Mouse (Mus musculus) cerebellum, postnatal 25 days (tissue): Measurements from ENCODE around the gene Fmo2.

ENCODE experiments used
- DNase-seq, 2 experiments: peaks; one replicate each; pipeline ENCODE4 v3.0.0; 2021; ENCODE audit warnings: mixed read lengths in 2 of 2

The Fmo2 gene

DNA sequence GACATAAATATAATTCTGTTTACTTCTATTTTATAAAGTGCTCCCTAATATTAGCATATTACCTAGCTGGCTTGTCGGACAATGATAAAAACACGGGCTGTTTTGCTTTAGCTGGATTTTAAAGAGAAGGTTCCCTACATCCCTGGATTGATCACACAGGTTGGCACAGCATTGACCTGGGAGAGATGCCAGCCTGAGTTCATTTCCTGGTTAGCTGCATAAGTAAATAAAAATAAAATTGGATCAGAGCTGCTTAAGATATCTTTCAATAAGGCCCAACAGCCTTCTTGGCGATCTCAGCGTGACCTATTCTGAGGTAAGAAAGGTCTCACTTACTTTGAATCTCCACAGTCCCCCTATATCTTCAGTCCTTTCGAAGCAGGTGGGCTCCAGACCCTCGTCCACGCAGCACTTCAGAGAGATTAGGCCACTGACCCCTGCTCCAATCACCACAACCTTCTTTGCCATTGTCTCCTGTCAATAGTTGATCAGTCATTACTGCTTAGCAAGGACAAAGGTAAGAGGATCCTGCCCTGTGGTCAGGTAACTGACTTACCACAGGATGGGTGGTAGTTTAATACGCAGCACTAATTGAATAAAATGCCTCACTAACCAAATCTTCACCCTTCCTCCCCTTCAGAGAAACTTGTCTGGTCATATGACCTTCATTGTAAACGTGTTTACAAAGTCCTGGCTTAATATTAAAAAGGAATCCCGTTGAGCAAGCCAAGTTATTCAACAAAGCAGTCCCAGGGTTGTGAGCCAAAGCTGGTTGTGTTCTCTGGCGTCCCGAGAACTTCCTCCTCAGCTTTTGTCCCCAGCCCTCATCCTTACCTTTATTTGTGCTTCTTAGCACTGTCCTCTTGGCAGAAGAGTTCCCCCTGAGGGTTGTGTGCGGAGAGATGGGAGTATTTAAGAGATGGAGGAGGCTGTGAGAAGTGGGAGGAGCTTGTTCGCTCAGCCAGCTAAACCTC, at the start of gene Fmo2:
Gene Fmo2, minus strand, starts transcription at position 889 of the 974 bp plus-strand sequence.
- DNase-seq = no peak

DNA sequence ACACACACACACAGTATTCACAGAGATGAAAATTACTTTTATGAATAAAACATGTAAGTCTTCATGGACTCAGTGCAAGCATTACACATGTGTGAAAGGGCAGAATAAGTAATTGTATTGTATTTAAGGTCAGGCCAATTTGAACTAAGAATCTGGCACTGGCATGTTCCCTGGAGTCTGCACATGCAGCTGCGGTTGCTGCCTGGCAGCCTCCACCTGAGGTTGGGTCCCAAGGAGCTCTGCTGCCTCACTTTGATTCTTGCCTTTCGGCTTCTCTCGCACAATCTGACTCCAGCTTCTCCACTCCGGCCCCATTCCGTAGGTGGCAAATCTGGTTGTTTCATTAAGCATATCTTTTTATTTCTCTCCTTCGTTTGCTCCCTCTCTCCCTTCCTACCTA, 49.4 kb upstream of the Fmo2 start:
- no peak for DNase-seq

DNA sequence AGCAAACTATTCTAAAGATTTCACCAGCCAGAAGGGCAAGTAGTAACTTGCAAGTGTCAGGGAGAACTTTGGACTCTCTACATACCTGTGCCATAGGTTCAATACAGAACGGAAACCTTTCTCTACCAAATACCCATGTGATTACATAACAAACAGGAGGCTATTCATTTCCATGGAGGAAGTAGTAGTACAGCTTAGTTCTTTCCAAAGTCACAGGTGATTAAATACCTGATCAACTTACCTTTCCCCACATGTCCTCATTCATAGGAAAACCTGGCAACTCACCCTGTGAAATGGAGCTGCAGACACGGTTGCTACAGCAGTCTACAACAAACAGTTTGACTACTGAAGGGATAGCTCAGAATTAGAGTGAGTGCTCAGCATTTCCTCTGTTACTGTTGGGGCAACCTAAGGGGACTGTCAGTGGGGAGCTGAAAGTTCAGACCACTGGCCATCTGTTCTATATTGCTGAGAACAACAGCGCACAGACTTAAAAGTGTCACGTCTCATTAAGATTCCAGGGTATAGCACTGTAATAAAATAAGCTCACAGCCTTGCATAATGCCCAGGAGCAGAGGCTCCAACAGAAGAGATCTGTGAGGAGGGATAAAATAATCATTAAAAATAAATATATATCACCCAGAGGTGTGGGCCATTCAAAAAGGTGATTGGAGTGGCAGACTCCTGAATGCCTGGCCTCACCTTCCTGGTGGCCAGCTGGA, 48.5 kb upstream of the Fmo2 start:
- DNase-seq = no peak

DNA sequence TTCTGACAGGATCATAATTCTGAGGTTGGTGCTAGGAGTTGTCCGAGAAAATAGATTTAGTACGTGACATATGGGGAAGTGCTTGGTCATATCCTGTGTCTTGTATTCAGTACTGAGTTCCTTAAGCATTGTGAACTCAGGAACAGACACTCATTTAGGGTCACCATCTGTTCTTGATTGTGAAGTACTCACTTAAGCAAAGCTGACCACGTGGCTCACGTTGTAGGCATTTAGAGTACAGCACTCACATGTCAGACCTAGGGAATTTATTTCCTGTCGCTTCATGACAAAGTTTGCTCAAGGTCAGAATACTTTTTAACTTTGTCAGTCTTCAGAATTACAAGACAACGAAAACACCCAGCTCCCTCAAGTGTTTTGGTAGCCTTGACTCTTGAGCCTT, 45.2 kb upstream of the Fmo2 start:
- no peak for DNase-seq

DNA sequence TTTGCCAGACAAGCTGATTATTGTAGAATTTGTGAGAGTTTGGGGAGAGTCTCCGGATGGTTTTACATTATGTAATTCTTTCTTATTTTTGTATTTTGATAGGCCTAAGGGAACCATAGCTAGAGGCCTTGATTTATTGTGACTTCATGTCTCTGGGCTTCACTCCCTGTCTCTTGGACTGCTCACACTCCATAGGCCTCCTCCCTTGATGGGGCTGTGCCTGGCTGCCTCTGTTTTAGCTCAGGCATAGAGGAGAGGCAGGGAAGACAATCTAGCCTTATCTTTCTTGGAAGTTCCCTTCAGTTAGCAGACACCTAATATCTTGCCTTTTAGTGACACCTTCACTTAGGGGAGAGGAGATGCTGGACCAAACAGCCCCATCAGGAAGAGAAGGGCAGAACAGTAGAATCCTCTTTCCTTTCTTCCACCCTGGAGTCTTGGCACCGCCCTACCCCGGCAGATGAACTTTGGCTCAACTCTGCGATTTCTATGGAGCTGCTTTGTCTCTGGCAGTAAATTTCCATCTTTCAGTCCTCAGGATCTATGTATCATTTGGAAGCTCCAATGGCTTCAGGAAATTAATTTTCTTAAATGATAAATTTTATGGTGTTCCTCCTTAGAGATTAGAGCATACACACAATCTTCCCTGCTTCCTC, 40.3 kb upstream of the Fmo2 start:
- DNase-seq = no peak

DNA sequence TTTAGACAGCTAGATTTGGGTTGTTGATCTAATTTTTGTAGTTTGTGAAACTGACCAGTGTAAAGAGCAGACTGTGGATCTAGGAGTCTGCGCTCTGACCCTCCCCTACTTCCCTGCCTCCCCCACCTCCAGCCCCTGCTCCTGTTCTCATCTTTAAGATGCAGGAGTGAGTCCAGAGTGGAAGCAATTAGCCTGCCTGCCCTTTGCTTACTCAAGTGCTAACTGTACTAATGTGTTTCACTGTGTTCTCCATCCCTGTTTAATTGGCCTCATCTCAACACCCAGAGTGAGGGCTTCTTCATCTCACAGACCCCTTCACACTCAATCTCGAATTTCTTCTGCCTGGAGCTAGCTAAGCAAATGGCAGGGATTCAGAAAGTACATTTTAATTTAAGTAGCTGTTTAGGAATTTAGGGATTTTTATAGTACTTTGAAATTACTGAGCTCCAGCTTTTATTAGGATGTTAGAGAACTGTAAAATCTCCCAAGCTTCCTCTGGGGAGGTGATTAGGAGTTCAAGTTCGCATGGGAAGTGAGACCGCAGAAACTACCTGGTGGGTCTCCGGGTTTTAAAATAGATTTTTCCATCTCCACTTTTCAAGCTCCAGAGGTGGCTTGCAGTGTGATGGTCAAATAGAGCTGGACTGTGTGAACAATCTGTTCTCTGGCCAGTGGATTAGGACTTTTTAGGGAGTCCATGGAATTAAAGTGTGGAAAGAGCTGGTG, 39.6 kb upstream of the Fmo2 start:
- no peak for DNase-seq

DNA sequence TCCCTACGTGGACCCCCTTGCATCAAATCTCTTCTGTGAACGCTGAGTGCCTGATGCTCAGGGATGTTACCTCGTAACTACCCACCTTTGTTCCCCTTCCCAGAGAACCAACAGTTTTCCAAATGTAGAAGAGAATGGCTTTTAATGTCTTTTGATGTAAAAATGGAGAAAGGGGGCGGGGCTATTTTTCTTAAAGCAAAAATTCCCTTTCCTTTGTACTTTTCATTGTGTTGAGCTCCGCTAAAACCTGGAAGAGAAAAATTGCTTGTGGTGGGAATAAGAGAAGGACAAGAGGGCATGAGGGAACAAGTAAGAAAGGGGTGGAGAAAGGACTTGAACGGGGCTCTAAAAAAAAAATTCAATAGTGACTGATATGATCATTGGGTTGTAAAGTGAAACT, 38.9 kb upstream of the Fmo2 start, which contains the start of gene Fmo6:
Gene Fmo6, minus strand, starts transcription at position 101 of the 400 bp plus-strand sequence.
- no peak for DNase-seq

DNA sequence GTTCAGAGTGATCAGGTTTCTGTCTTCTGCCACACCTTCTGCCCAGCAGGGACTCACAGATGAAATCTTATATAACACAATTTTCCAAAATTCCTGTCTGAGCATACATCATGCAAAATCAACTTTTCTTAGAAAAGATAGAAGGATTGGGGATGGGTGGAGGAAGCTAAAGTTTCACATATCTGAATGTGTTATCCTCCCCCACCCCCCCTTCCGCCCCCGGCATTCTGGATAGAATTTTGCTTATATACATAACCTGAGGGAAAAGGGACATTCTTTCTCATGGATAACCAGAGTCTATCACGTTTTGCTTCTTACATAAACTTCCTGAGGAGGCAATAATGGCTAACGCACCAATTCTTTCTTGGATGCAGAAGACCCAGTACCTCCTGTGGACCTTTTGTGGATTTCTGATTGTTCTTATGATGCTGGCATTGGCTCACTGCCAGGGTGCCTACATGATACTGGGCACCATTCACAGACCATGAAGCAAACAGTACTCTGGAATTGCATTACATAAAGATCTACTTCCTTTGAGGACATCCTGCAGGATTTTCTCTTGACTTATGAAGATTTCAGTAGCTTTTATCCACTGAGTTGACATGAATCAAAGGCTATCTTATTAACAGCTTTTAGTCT, 36.0 kb upstream of the Fmo2 start:
- DNase-seq = no peak

DNA sequence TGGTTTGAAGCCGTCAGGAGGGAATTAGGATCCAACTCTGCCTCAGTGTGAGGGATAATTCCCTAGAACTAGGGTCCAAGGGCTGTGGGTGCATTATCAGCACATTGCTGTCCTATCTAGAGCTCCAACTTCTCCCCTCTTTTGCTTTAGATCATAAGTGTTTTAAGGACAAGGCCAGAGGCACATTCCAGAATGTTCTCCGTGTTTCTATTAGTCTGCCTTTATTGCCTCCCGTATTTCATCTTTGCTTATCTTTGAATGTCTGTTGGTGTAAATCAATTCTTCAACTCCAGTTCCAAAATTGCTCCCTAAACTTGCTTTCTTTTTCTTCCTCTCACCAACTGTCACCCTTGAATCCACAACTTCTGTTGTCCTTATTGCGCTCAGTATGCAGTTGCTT, 33.9 kb upstream of the Fmo2 start:
- DNase-seq = no peak

DNA sequence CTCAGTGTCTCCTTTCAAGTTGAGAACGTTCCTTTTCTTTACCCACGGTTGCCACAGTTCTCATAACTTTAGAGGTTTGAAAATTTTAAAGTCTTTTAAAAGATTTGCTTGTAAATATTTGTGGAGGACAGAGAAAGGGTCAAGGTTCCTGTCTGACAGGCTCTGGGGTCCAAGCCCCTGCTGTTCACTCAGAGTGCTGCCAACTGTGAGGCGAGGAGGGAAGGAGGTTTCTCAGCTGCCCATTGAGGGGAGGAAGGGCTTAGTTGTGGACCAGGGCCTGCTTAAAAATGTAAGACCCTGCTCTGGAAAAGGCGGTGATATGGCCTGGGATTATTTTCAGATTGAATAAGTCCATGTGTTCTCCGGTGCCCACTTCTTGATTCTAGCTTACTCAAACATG, 33.4 kb upstream of the Fmo2 start:
- no peak for DNase-seq

DNA sequence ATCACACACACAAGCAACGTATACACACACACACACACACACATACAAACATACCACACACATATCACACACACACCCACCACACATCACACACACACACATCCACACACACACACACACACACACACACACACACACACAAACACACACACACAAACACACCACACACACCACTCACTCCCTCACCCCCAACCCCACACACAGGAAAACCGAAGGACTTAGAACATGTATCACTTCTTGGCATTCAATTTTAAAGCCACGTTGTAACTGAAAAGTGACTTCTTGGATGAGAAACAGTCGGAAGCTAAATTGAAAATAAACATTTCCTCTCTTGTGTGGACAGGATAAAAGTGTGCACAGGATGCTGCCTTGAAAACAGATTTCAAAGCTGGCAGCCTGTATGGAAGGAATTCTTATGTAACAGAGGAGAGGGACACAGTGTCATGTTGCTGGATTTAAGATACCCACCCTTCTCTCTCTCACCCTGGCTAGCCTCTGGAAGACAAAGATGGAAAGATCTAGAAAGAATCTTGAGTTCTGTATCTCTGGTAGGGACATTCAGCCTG, 32.9 kb upstream of the Fmo2 start:
- DNase-seq = no peak

DNA sequence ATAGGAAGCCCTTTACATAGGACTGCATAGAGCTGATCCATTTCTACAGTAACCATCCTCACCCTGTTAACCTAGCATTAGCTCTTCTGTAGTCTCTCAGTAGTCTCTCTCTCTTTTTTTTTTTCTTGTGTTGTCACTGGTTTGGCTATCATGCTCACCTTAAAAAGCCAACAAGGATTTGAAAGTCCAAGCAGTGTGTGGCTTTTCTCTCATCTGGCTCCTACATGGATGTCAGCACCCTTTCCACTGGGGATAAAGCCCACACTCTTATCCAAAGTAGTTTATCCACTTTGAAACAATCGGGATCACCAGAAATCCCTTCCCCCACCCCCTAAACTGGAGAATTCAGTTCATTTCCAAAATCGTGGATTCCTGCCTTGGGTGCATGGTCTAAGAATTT, 32.1 kb upstream of the Fmo2 start:
- no peak for DNase-seq

DNA sequence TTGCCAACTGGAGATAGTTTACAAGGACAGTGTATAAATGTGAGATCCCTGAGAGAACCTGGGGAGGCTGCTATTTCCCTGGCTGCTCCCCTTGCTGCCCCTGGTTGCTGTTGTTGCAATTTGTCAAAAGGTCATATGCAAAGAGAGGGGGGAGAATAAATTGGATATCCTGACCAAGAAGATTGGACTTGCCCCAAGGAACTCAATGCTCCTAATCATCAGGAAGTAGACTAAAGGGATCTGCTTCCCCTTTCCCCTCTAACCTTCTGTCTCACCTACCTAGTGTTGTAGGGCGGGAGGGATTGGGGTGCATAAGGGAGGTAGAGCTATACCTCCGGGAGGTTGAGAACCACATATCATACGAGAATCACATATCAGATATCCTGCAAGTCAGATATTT, 30.6 kb upstream of the Fmo2 start:
- DNase-seq = no peak

DNA sequence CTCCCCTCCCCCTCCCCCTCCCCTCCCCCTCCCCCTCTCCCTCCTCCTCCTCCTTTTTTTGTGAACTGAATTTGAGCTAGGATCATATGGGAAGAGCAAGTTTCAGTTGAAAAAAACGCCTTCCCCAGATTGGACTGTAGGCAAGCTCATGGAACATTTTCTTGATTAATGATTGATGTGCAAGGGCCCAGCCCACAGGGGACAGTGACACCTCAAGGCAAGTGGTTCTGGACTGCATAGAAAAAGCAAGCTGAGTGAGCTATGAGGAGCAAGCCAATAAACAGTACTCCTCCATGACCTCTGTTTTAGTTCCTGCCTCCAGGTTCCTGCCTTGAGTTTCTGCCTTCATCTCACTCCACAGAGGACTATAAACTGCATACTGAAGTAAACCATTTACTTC, 26.6 kb upstream of the Fmo2 start:
- DNase-seq = no peak

DNA sequence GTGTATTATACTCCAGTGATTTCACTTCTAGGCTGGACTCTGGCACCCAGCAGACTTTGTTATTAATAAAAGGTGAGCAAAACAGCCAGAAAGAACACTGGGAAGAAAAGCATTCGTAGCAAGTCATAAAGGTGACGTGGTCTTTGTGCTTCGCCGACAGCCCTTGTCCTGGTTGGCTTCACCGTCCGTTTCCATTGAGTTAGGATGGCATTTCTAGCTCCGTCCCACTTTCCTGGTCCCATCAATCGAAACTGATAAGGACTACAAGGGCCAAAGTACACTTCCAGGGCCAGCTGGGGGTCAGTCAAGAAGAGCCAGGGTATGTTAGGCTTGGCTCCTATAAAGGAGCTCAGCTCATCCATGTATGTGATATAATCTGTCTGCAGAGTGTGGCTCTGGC, 18.1 kb upstream of the Fmo2 start:
- DNase-seq = no peak

DNA sequence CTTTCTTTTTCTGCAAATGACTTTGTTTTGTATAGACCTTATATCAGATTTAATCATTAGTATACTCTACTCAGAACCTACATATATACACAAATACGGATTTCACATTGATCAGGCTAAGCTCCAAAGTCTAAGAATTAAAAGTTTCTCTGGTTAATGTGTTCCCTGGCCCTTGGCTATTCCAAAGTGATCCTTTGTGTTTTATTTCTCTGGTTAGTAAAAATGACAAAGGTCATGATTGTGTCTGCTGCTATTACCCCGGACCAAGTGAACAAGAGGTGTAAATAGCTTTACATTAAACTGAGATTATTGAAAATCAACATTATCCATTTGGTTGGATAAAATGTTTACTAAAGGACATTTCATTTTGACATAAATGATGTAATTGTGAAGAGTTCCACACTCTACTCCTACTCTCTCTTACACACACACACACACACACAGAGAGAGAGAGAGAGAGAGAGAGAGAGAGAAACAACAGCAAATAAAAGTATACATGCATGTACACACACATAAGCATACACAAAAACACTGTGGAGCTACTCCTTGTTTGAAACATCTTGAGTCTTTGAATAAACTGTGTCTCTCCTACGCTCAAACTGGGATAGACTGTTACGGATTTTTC, 16.5 kb upstream of the Fmo2 start:
- DNase-seq = no peak

DNA sequence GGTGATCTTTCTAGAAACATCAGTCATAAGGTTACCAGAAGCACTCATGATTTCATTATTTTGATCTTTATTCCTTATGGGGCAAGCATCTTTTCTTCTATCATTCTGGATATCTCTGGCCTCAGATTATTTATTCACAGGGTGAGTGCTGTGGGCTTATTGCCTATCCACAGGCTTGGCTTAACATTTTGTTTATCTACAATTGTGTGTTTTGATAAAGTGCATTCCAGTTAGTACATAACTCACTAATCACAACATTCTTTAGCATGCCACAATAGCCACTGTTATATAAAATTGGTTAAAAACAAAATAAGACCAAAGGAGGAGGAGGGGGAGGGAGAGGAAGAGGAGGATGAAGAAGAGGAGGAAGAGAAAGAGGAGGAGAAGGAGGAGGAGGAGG, 13.6 kb upstream of the Fmo2 start:
- DNase-seq = no peak

DNA sequence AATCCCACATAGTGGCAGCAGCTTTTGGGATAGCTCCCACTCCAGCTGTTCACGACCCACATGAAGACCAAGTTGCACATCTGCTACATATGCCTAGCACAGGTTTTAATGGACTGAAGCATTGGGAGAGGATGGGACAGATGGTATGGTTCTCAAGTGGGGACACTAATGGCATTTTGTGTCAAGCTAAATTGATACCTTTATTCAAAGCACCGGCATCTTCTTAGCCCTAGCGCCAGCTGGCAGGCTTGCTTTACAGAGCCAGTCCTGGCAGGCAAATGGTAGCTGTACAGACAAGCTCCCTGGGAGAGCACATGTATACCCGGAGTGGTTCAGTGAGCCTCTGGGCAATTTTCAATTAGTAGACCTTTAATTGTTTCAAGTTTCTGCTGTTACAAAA, 3.4 kb upstream of the Fmo2 start:
- DNase-seq = no peak

DNA sequence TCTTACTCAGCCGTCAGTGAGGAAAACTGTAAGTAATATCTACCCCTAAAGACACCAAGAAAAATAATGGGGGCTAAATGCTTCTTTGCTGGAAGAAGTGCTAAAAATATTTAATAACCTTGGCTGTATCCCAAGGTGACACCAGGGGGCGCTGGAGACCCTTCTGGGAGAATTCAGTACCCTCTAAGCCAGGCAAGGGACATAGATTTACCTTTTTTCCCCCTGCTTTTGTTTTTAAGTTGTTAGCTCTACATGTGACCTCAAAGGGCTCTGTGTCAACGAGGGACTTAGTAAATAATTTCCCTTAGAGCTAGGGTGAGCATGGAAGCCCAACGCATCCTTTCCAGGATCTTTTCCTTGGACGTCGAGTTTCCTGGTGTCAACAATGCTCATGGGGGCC, 2.6 kb downstream of the Fmo2 start:
- DNase-seq = peak; percentile 13 to 62

DNA sequence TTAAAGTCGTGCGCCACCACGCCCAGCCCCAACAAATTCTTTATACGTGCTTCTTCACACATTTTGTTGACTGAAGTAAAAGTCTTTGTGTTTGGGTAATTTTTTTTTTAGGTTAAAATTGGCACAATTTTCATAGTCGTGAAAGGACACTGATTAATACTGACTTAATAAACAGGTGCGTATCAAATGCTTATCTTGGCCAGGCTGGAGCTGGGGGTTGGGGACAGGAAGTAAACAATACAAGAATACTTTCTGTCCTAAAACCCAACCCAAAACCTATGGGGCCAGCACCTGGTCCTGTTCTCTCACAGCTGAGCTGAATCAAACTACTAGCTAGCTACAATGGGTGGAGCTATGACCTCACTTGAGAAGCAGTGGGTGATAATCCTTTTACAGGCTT, 5.5 kb downstream of the Fmo2 start:
- no peak for DNase-seq

DNA sequence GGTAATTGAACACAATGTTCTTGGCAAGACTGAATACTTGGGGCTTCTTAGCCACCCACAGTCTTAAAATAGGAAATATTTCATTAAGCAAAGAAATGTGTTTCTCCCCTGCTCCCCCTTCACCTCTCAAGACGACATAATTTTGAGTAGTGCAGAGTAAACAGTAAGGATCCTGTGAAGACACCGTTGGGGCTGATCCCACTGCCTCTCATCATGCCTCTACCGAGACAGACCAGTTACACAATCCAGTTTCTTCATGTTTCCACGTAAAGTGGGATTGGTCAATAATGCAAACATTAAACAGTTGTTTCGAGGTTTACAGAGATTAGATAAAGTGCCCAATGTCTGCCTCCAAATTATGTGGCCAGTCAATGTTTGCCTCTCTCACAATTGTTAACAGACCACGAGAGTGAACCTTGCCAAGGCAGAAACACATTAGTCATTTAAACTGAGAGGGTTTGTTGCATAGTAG, 6.5 kb downstream of the Fmo2 start:
- DNase-seq = no peak
